Mouse (Mus musculus): ENCODE measurements around the gene Dpp10.

Dpp10 gene

GRCm38 (mm10) chr1:123902628-123903027 is 142.7 kb downstream of the Dpp10 start:
- DNase-seq, result no peak

- DNase-seq, result no peak
Observed at GRCm38 (mm10) chr1:123901218-123901617, 144.1 kb downstream of the Dpp10 start.

GRCm38 (mm10) chr1:123887243-123887642 is 158.1 kb downstream of the Dpp10 start:
- no peak for DNase-seq

- DNase-seq, result no peak
Observed at GRCm38 (mm10) chr1:123846881-123847280, 198.5 kb downstream of the Dpp10 start.

- DNase-seq, result no peak
Observed at GRCm38 (mm10) chr1:123801206-123801605, 244.2 kb downstream of the Dpp10 start.

GRCm38 (mm10) chr1:123765511-123765910 is 279.8 kb downstream of the Dpp10 start:
- DNase-seq, result no peak

- no peak for DNase-seq
Observed at GRCm38 (mm10) chr1:123762272-123762671, 283.1 kb downstream of the Dpp10 start.

GRCm38 (mm10) chr1:123756055-123756454 is 289.3 kb downstream of the Dpp10 start:
- DNase-seq, result no peak

- DNase-seq, result no peak
Observed at GRCm38 (mm10) chr1:123707292-123707691, 338.1 kb downstream of the Dpp10 start.

- no peak for DNase-seq
Observed at GRCm38 (mm10) chr1:123658409-123658808, 386.9 kb downstream of the Dpp10 start.

- no peak for DNase-seq
Observed at GRCm38 (mm10) chr1:123656607-123657006, 388.8 kb downstream of the Dpp10 start.

GRCm38 (mm10) chr1:123637897-123638296 is 407.5 kb downstream of the Dpp10 start:
- DNase-seq, result no peak

- no peak for DNase-seq
Observed at GRCm38 (mm10) chr1:123628268-123628667, 417.1 kb downstream of the Dpp10 start.

- no peak for DNase-seq
Observed at GRCm38 (mm10) chr1:123584857-123585256, 460.5 kb downstream of the Dpp10 start.

- no peak for DNase-seq
Observed at GRCm38 (mm10) chr1:123580112-123580511, 465.2 kb downstream of the Dpp10 start.

GRCm38 (mm10) chr1:123573713-123574112 is 471.6 kb downstream of the Dpp10 start:
- DNase-seq, result no peak

- DNase-seq, result no peak
Observed at GRCm38 (mm10) chr1:123542496-123542895, 502.9 kb downstream of the Dpp10 start.

GRCm38 (mm10) chr1:123467729-123468128 is 577.6 kb downstream of the Dpp10 start:
- no peak for DNase-seq

GRCm38 (mm10) chr1:123414163-123414562 is 631.2 kb downstream of the Dpp10 start:
- DNase-seq, result no peak

GRCm38 (mm10) chr1:123351300-123351699 is 694.1 kb downstream of the Dpp10 start:
- DNase-seq, result no peak

GRCm38 (mm10) chr1:123337877-123338276 is 707.5 kb downstream of the Dpp10 start:
- DNase-seq, result no peak

GRCm38 (mm10) chr1:123316886-123317285 is 728.5 kb downstream of the Dpp10 start:
- DNase-seq, result no peak

Data from liver (tissue).